Mouse (Mus musculus) embryonic facial prominence, embryonic 12.5 days (tissue): ENCODE results near the gene Rad9a. TPM values are rescaled to one million over a fixed set of nuclear protein-coding genes. Genes with fewer than 3 reads are reported as not detected.
A peak's percentile ranks its signal among the peaks of the same experiment; 100 is the strongest.

ENCODE experiments used
- ATAC-seq: fragments of 200-750 bp; cut with Nextera tagmentation; 2 replicates; pipeline ENCODE4 v1.8.0; 2017; ENCODE audit not compliant: insufficient number of reproducible peaks, insufficient read depth, low FRiP score, low TSS enrichment
- H3K27ac ChIP-seq: fragments of 300-500 bp; sonication (generic); 2 replicates; pipeline ENCODE4 v1.5.1; 2016; ENCODE audit warnings: mild to moderate bottlenecking
- H3K27me3 ChIP-seq: fragments of 300-500 bp; sonication (generic); 2 replicates; pipeline ENCODE4 v1.6.1; 2016; ENCODE audit warnings: mild to moderate bottlenecking, moderate library complexity
- H3K36me3 ChIP-seq: fragments of 300-500 bp; sonication (generic); 2 replicates; pipeline ENCODE4 v1.6.1; 2016; ENCODE audit warnings: mild to moderate bottlenecking
- H3K4me1 ChIP-seq: fragments of 300-500 bp; sonication (generic); 2 replicates; pipeline ENCODE4 v1.6.1; 2016
- H3K4me2 ChIP-seq: fragments of 300-500 bp; sonication (generic); replicated peaks from 2 replicates; pipeline ENCODE4 v1.6.1; 2016; ENCODE audit warnings: mild to moderate bottlenecking, moderate library complexity
- H3K4me3 ChIP-seq: fragments of 300-500 bp; sonication (generic); 2 replicates; pipeline ENCODE4 v1.5.1; 2016; ENCODE audit warnings: mild to moderate bottlenecking
- H3K9ac ChIP-seq: fragments of 300-500 bp; sonication (generic); 2 replicates; pipeline ENCODE4 v1.6.1; 2016; ENCODE audit warnings: mild to moderate bottlenecking, moderate library complexity
- H3K9me3 ChIP-seq: fragments of 300-500 bp; sonication (generic); 2 replicates; pipeline ENCODE4 v1.6.1; 2016; ENCODE audit warnings: mild to moderate bottlenecking, moderate library complexity
- whole genome bisulfite sequencing: fragments of 180-500 bp; shearing (Covaris S2); methylation state at CpG from one replicate; pipeline ENCODE4 v1.1.7; 2016; 5-methylcytosine and 5-hydroxymethylcytosine counted together
- polyA plus RNA-seq: library from polyadenylated mRNA; unstranded; fragments of >200 nt; fragmentation: Nextera tagmentation; extraction: Ambion mirVana; gene quantifications from 2 replicates; pipeline ENCODE4 v1.2.1, GENCODE M21; 2016

Gene Rad9a
- polyA plus RNA-seq, 1 experiment from 2014 or later, result 45.2 TPM

DNA sequence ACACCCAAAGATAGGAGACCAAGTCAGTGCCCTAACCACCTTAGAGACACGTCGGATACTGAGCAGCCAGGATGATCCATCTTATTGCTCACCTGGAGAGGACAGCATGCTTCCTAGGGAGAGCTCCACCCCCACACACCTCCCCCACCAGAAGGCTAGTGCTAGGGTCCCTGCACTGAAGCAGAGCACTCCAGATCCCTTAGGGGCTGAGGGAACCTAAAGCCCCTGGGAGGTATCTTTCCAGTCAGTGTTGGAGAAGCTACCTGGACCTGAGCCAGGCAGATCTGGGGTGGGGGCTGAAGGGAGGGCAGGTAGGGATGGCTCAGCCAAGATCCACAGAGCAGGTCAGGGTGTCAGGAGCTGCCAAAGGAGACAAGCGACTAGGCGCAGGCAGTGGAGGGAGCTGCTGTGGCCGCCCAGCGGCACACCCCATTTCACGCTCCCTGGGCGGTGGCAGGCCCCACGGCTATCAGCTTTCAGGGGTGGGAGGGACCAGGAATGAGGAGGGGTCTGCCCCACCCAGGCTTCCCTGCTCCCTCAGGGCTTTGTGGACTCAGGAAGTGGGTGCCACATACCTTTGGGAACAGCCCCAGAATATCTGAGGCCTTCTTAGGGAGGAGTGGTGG is 28.1 kb upstream of the Rad9a start:
- Histone ChIP-seq H3K27ac (no peak overlapping the region), H3K36me3 (no peaks in the 10 kb centered on the region), H3K9me3 (no peaks in the 10 kb centered on the region), H3K4me1 (peaks cover 20% of the 10 kb centered on the region), H3K4me3 (no peak overlapping the region), H3K27me3 (peaks cover 4% of the 10 kb centered on the region), H3K4me2 (no peak overlapping the region), H3K9ac (no peak overlapping the region; the same call in 1 of the 2 replicates)
- no peak for ATAC-seq
- WGBS, result 36% methylated on average over 9 of the region's 9 CpGs

DNA sequence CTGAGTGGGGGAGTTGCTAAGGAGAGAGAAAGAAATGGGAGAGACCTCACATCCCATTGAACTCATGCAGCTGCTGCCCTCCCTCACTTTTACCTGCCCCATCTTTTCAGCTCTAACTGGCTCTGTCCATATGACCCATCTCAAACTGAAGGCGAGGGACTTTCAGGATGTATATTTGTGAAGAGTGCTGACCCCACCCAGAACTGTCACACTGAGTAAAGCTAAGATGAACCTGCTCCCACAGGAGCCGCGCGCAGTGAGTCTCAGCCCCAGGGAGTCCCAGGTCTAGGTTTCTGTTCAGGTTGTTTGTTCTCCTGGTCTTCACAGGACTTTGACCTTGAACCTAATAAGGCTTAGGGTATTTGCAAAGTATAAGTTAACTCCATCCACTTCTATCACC is 27.4 kb upstream of the Rad9a start:
- H3K4me1 ChIP-seq, result peaks cover 20% of the 10 kb centered on the region
- WGBS, result 79% methylated on average over 4 of the region's 4 CpGs
- H3K27ac ChIP-seq, result no peak overlapping the region
- peaks cover 4% of the 10 kb centered on the region for H3K27me3 ChIP-seq
- no peak overlapping the region for H3K4me3 ChIP-seq
- H3K4me2 ChIP-seq, result no peak overlapping the region
- ATAC-seq, result no peak
- no peaks in the 10 kb centered on the region for H3K9me3 ChIP-seq
- no peaks in the 10 kb centered on the region for H3K36me3 ChIP-seq
- no peak overlapping the region for H3K9ac ChIP-seq

DNA sequence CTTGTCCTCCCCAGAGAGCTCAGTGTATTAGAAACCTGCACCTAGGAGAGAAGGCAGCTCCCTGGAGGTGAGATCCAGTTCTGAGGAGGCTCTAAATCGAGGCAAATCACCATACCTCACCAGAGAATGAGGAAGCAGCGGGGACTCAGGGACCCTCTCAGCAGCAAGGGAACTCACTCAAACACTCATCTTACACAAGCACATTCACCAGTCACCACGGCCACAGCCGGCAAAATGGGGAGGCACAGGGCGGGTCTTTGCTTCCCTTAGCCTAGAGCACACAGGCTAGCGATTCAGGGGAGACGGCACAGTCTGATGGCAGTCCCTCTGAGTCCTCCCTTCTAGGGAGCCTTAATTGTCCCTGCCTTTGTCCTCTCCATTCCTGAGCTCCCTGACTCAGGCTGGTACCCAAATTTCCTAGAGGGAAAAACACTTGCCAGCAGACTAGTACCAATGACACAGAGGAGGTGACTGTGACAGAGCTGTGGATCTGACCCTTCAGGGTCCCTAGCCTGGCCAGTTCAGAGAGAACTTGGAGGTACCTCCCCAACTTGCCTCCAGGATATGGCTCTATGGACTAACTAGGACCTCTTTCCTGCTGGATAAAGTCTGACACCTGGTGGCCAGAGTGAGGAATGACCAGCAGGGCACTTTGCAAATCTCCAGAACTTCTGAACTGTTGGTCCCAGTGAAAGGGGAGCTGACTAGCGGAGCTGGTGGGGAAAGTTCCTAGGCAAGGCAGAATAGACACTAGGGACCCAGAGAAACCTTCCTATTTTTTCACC is 26.6 kb upstream of the Rad9a start:
- H3K4me1 ChIP-seq, result peaks cover 20% of the 10 kb centered on the region
- peaks cover 4% of the 10 kb centered on the region for H3K27me3 ChIP-seq
- H3K36me3 ChIP-seq, result no peaks in the 10 kb centered on the region
- 17% methylated on average over 8 of the region's 8 CpGs for WGBS
- ATAC-seq, result no peak
- H3K9me3 ChIP-seq, result no peaks in the 10 kb centered on the region
- no peak overlapping the region for H3K27ac ChIP-seq
- no peak overlapping the region; the same call in 1 of the 2 replicates for H3K9ac ChIP-seq
- no peak overlapping the region for H3K4me3 ChIP-seq
- H3K4me2 ChIP-seq, result no peak overlapping the region

DNA sequence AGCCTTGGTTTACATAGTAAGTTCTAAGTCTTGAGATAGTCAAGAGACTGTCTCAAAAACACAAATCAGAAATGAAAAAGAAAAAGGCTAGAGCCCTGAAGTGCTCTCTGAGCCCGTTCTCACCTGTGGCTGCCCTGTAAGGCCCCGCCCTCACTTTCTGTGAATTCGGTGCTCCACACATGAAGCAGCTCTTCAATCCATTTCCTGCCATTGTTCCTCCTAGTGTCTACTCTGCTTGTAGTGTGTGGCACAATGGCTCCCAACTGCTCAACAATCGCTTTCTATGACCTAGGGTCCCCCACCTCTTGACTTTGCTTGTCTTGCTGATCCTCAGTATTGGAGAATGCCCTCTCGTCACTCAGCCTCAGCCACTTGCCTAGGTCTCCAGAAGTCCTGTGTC is 26.0 kb upstream of the Rad9a start:
- ATAC-seq, result no peak

DNA sequence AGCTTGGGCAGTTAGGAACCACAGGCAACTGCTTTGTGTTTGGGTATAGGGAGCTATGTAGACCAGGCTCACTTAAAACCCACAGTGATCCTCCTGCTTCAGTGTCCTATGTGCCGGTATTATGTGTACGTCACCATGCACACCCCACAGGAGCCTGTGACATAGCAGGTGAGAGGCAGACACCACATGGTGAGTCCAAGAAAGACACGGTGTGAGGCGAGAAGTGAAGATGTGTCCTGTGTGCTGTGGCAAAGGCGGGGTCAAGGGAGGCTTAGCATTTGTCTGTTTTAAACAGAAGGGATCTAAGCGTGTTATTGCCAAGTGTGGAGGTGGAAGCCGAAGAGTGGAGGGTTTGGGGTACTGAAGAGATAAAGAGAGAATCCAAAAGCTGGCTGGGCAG is 25.3 kb upstream of the Rad9a start:
- WGBS, result 87% methylated on average over 7 of the region's 7 CpGs
- no peak overlapping the region for H3K4me3 ChIP-seq
- H3K4me1 ChIP-seq, result peaks cover 11% of the 10 kb centered on the region; the same call in 1 of the 2 replicates
- no peak for ATAC-seq
- H3K9ac ChIP-seq, result no peak overlapping the region
- peaks cover 4% of the 10 kb centered on the region for H3K27me3 ChIP-seq
- peaks cover 12% of the 10 kb centered on the region for H3K36me3 ChIP-seq
- H3K27ac ChIP-seq, result no peak overlapping the region
- H3K4me2 ChIP-seq, result no peak overlapping the region
- no peaks in the 10 kb centered on the region for H3K9me3 ChIP-seq

More for the DNA sequence above, 26.0 kb upstream of the Rad9a start:
- H3K9ac ChIP-seq, result no peak overlapping the region
- no peak overlapping the region for H3K4me3 ChIP-seq
- 65% methylated on average over 5 of the region's 5 CpGs for WGBS
- peaks cover 5% of the 10 kb centered on the region; the same call in 1 of the 2 replicates for H3K36me3 ChIP-seq
- no peaks in the 10 kb centered on the region for H3K9me3 ChIP-seq
- peaks cover 4% of the 10 kb centered on the region for H3K27me3 ChIP-seq
- H3K4me2 ChIP-seq, result no peak overlapping the region
- peaks cover 17% of the 10 kb centered on the region for H3K4me1 ChIP-seq
- no peak overlapping the region for H3K27ac ChIP-seq

DNA sequence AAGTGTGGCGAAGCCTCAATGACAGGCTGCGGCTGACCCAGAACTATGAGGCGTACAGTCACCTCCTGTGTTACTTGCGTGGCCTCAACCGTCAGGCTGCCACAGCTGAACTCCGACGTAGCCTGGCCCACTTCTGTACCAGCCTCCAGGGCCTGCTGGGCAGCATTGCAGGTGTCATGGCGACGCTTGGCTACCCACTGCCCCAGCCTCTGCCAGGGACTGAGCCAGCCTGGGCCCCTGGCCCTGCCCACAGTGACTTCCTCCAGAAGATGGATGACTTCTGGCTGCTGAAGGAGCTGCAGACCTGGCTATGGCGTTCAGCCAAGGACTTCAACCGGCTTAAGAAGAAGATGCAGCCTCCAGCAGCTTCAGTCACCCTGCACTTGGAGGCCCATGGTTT is 20.7 kb upstream of the Rad9a start:
- no peak overlapping the region for H3K4me3 ChIP-seq
- no peak for ATAC-seq
- no peak overlapping the region for H3K4me2 ChIP-seq
- H3K27me3 ChIP-seq, result no peaks in the 10 kb centered on the region
- no peak overlapping the region for H3K27ac ChIP-seq
- WGBS, result 83% methylated on average over 11 of the region's 11 CpGs
- H3K9me3 ChIP-seq, result no peaks in the 10 kb centered on the region
- no peak overlapping the region for H3K9ac ChIP-seq
- peaks cover 36% of the 10 kb centered on the region for H3K4me1 ChIP-seq
- H3K36me3 ChIP-seq, result peaks cover 17% of the 10 kb centered on the region

DNA sequence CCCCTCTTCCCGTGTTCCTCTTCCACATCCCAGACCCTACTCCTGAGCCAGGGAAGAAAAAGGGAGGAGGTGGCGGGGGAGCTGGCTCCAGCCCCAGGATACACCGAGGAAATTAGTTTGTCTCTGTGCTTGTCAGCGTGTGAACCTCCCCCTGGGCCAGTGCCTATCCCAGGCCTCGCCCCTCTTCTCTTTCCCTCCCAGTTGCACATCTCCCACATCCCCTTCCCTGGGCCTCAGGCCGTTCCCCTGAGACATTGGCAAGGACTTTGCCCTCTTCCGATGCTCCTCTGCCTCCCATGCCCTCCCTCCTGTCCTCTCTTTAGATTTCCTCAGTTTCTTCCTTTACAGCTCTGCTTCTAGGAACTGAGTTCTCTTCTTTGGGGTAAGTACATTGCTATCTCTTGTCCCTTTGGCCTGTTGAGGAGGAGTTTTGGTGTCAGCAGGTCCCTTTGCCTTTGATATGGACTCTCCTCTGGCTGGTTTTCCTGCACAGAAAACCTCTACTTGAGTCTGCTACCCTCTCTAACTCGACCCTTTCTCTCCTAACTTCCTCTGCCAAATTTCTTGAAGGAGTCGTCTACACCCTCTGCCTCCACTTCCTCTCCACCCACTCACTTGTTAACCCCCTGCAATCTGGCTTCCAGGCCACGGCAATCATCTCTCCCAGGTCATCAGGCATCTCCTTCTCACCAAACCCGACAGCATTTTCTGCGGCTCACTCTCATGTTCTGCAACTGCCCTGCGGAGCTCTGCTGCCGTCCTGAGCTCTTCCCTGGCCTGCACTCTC is 19.7 kb upstream of the Rad9a start:
- no peak for ATAC-seq
- Histone ChIP-seq H3K27ac (no peak overlapping the region), H3K9ac (no peak overlapping the region), H3K4me3 (no peak overlapping the region), H3K36me3 (peaks cover 17% of the 10 kb centered on the region), H3K9me3 (no peaks in the 10 kb centered on the region), H3K4me1 (peaks cover 46% of the 10 kb centered on the region), H3K4me2 (no peak overlapping the region), H3K27me3 (no peaks in the 10 kb centered on the region)
- WGBS, result 37% methylated on average over 14 of the region's 14 CpGs

DNA sequence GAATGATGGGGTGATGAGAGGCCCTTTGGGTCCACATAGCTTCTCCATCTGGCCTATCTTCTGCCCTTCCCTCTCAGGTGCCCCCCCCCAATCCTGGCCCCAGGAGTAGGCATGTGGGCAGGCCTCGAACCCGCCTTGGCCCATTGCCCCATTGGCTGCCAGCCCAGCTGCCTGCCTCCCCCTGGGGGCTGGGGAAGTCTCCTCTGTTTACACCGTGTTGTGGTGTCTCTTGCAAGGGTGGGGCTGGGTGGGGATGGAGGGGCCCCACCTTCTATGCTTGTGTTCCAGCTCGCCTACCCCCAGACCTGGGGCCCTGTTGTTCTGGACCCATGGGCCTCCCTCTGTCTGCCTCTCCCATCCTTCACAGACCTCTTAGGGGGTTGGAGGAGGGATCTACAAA is 19.0 kb upstream of the Rad9a start:
- no peak for ATAC-seq
- H3K27me3 ChIP-seq, result no peaks in the 10 kb centered on the region
- peaks cover 49% of the 10 kb centered on the region for H3K4me1 ChIP-seq
- H3K27ac ChIP-seq, result no peak overlapping the region
- H3K9ac ChIP-seq, result no peak overlapping the region
- H3K9me3 ChIP-seq, result no peaks in the 10 kb centered on the region
- no peak overlapping the region for H3K4me2 ChIP-seq
- H3K4me3 ChIP-seq, result no peak overlapping the region
- H3K36me3 ChIP-seq, result peaks cover 17% of the 10 kb centered on the region
- 66% methylated on average over 4 of the region's 4 CpGs for WGBS

DNA sequence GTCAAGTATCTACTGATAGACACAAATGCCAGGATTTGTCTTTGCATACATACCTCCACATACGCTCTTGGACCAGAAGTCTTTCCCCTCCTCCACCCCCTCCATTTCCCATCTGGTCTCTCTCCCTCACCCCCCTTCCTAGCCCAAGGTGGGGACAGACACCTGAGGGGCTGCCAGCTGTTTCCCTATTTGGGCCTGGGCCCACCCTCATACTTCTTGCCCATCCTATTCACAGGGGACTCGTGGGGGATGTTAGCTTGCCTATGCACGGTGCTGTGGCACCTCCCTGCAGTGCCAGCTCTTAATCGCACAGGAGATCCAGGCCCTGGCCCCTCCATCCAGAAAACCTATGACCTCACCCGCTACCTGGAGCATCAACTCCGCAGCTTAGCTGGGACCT is 18.5 kb upstream of the Rad9a start:
- 83% methylated on average over 6 of the region's 6 CpGs for WGBS
- ATAC-seq, result no peak
- no peak overlapping the region for H3K9ac ChIP-seq
- H3K9me3 ChIP-seq, result no peaks in the 10 kb centered on the region
- H3K27ac ChIP-seq, result no peak overlapping the region
- H3K4me1 ChIP-seq, result peaks cover 49% of the 10 kb centered on the region
- H3K36me3 ChIP-seq, result peaks cover 17% of the 10 kb centered on the region
- H3K4me3 ChIP-seq, result no peak overlapping the region
- H3K4me2 ChIP-seq, result no peak overlapping the region
- H3K27me3 ChIP-seq, result no peaks in the 10 kb centered on the region

DNA sequence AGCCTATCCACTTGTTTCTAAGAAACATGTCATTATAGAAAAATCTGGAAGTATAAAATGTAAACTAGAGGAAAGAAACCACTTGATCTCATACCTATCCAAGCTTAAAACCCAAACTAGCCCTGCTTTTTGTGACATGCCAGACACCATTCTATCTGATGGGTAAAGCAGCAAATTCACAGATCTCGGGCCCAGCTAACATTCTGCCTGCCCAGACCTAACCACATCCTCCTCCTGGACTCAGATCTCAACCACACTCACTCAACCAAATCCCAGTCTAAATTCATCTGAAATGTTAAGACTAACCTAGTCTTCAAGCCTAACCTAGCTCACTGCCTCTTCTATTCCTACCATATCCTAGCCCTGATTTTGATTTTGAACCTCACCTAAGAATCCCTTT is 17.3 kb upstream of the Rad9a start:
- Histone ChIP-seq H3K4me3 (no peak overlapping the region), H3K27me3 (no peaks in the 10 kb centered on the region), H3K36me3 (peaks cover 17% of the 10 kb centered on the region), H3K4me1 (peaks cover 55% of the 10 kb centered on the region), H3K4me2 (no peak overlapping the region), H3K27ac (0 out of 2 replicates have a peak overlapping the region, but pooled peaks have one; percentile 72), H3K9ac (no peak overlapping the region), H3K9me3 (no peaks in the 10 kb centered on the region)
- ATAC-seq, result no peak
- 79% methylated on average over 1 of the region's 1 CpGs for WGBS

DNA sequence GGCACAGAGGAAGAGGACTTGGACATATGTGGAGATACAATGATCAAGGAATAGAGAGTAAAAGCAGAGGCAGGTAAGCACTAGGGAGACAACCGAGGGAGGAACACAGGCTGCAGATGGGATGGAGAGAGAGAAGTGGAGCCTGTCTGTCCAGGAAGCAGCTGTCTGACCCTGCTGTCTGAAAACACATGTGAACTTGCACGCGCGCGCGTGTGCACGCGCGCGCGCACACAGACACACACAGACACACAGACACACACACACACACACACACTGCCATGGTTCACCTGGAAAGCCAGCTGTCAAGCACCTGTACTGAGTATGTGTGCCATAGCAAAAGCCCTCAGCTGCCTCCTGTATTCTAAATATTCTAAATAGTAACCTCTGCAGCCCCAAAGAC is 16.8 kb upstream of the Rad9a start:
- no peak for ATAC-seq
- H3K27ac ChIP-seq, result peak overlapping the region; percentile 72
- no peaks in the 10 kb centered on the region for H3K27me3 ChIP-seq
- peak overlapping the region; percentile 87; the same call in 1 of the 2 replicates for H3K4me2 ChIP-seq
- 68% methylated on average over 11 of the region's 11 CpGs for WGBS
- H3K9me3 ChIP-seq, result no peaks in the 10 kb centered on the region
- H3K9ac ChIP-seq, result no peak overlapping the region
- H3K4me1 ChIP-seq, result peaks cover 60% of the 10 kb centered on the region
- no peak overlapping the region for H3K4me3 ChIP-seq
- H3K36me3 ChIP-seq, result peaks cover 17% of the 10 kb centered on the region
